12 mouse cellular contexts compared by ENCODE assay signal in genomic region chr10:10456991-10457390, GRCm38 (mm10). TPM values are rescaled to one million over a fixed set of nuclear protein-coding genes. Genes with fewer than 3 reads are reported as not detected.
DNase-seq lines count a peak whose midpoint lies in the region; ATAC-seq and TF ChIP-seq lines count a peak whose summit lies in the region.
"Had no signal": no experiment of that assay in that cellular context is flagged by ENCODE, and none has a peak within 500 bp of the region (broad histone marks: within the 10 kb centered on the region; RNA-seq: fewer than 3 reads in every experiment).

No protein-coding gene starts in this region.

- no peak overlapping the region for H3K4me3 ChIP-seq in heart, embryonic 12.5 days
- peak overlapping the region; percentile 35; the same call in 1 of the 2 replicates for H3K4me3 ChIP-seq in bone marrow macrophage, adult 2 months (ENCODE audit: insufficient read depth, low read length)
- no peak overlapping the region for H3K4me3 ChIP-seq in liver, embryonic 13.5 days (replicated peaks)
- H3K4me3 ChIP-seq: hindbrain, embryonic 12.5 days; limb, embryonic 13.5 days; midbrain, embryonic 15.5 days had no signal

- no peaks in the 10 kb centered on the region for H3K4me1 ChIP-seq in heart, embryonic 12.5 days (replicated peaks)
- peaks cover 26% of the 10 kb centered on the region for H3K4me1 ChIP-seq in bone marrow macrophage, adult 2 months (ENCODE audit: control insufficient read depth, insufficient read depth, low read length)
- H3K4me1 ChIP-seq in liver, embryonic 13.5 days (replicated peaks), result no peaks in the 10 kb centered on the region
- H3K4me1 ChIP-seq: limb, embryonic 13.5 days; midbrain, embryonic 15.5 days had no signal

- TF ChIP-seq CTCF in bone marrow macrophage, adult 2 months (IDR thresholded peaks at IDR 0.05; ENCODE audit: low read depth, low read length), result no peak

- H3K9ac ChIP-seq in heart, embryonic 12.5 days, result no peak overlapping the region
- H3K9ac ChIP-seq in liver, embryonic 13.5 days, result no peak overlapping the region
- H3K9ac ChIP-seq: hindbrain, embryonic 12.5 days; limb, embryonic 13.5 days; midbrain, embryonic 15.5 days had no signal

- H3K4me2 ChIP-seq in heart, embryonic 12.5 days, result no peak overlapping the region
- no peak overlapping the region for H3K4me2 ChIP-seq in liver, embryonic 13.5 days
- H3K4me2 ChIP-seq: hindbrain, embryonic 12.5 days; limb, embryonic 13.5 days; midbrain, embryonic 15.5 days had no signal

- DNase-seq in heart, postnatal 14 days, result peak; percentile 3 to 5
- DNase-seq in liver, embryonic 13.5 days, result no peak
- DNase-seq in embryo, embryonic 11 days, result no peak
- DNase-seq in kidney, adult 8-10 months, result no peak
- DNase-seq: gastrocnemius, postnatal 36 days; kidney, adult 2 months had no signal

- WGBS in heart, embryonic 12.5 days, result 82% methylated on average over 5 of the region's 5 CpGs
- 38% methylated on average over 5 of the region's 5 CpGs for WGBS in liver, embryonic 13.5 days (ENCODE audit: insufficient replicate concordance)

- no peak for ATAC-seq in heart, embryonic 12.5 days (ENCODE audit: insufficient number of reproducible peaks, low FRiP score)
- ATAC-seq in liver, embryonic 13.5 days (ENCODE audit: low read depth), result peak; percentile 63
- peak; percentile 98 for ATAC-seq in megakaryocyte progenitor cell, adult 5-6 weeks (replicated peaks; ENCODE audit: poor library complexity)
- ATAC-seq: midbrain, embryonic 15.5 days had no signal

- no peak overlapping the region for H3K27ac ChIP-seq in heart, embryonic 12.5 days (ENCODE audit: poor library complexity, severe bottlenecking)
- peak overlapping the region; percentile 88 for H3K27ac ChIP-seq in bone marrow macrophage, adult 2 months (ENCODE audit: insufficient read depth, low read depth, low read length)
- H3K27ac ChIP-seq in liver, embryonic 13.5 days, result no peak overlapping the region
- H3K27ac ChIP-seq: hindbrain, embryonic 12.5 days; limb, embryonic 13.5 days; midbrain, embryonic 15.5 days had no signal

- intact Hi-C loops in heart, postnatal 14 days (cut with DNase I), result no loop called here

- H3K9me3 ChIP-seq in heart, embryonic 12.5 days (replicated peaks), result no peaks in the 10 kb centered on the region
- no peaks in the 10 kb centered on the region for H3K9me3 ChIP-seq in liver, embryonic 13.5 days (replicated peaks)
- H3K9me3 ChIP-seq: hindbrain, embryonic 12.5 days; limb, embryonic 13.5 days; midbrain, embryonic 15.5 days had no signal

- no peaks in the 10 kb centered on the region for H3K36me3 ChIP-seq in heart, embryonic 12.5 days
- H3K36me3 ChIP-seq in liver, embryonic 13.5 days, result no peaks in the 10 kb centered on the region
- H3K36me3 ChIP-seq: hindbrain, embryonic 12.5 days; limb, embryonic 13.5 days; midbrain, embryonic 15.5 days had no signal

- H3K27me3 ChIP-seq in heart, embryonic 12.5 days (replicated peaks), result no peaks in the 10 kb centered on the region
- H3K27me3 ChIP-seq in liver, embryonic 13.5 days, result no peaks in the 10 kb centered on the region
- H3K27me3 ChIP-seq: hindbrain, embryonic 12.5 days; limb, embryonic 13.5 days; midbrain, embryonic 15.5 days had no signal

- no peak for TF ChIP-seq POLR2A in bone marrow macrophage, adult 2 months (IDR thresholded peaks at IDR 0.05; ENCODE audit: borderline replicate concordance, low read depth, low read length)

RNA-seq across cellular contexts. Expression of gene Adgb, which starts 15.1 kb away (rescaled TPM):
- total RNA-seq in heart, postnatal 14 days (2021), result under 1 TPM in 1 of 2 experiments, not detected in 1; 0.14 TPM
- 0.22 TPM in 1 of 2 replicates, not detected in the other for polyA plus RNA-seq in heart, embryonic 12.5 days (2016; fragmentation: Nextera tagmentation; extraction: Ambion mirVana)
- 0.76 and 1.1 TPM in 2 replicates for polyA plus RNA-seq in bone marrow macrophage, adult 2 months (2012; ENCODE audit: insufficient read depth, insufficient read length, missing spikeins)
- 0.25 and 0.27 TPM in 2 replicates for polyA plus RNA-seq in liver, embryonic 13.5 days (2015; fragmentation: Nextera tagmentation; extraction: Ambion mirVana)
- 0.72 and 1.3 TPM in 2 replicates for total RNA-seq in megakaryocyte progenitor cell, adult 5-6 weeks (2015)
- total RNA-seq in megakaryocyte progenitor cell, adult 5-6 weeks (2017), result 0.21 and 0.51 TPM in 2 replicates

Comparison
In these comparisons a context has a peak if more than half of its experiments do, and no peak if none do; other contexts are left out.
1. DNase-seq: peak in heart, postnatal 14 days (2 of 2); none in liver, embryonic 13.5 days (single experiment), embryo, embryonic 11 days (single experiment) and kidney, adult 8-10 months (0 of 2).